Mouse (Mus musculus) heart, embryonic 11.5 days (tissue): ENCODE data around the gene Homer2. TPM values are rescaled to one million over a fixed set of nuclear protein-coding genes. Genes with fewer than 3 reads are reported as not detected.
A peak's percentile ranks its signal among the peaks of the same experiment; 100 is the strongest.

Source experiments
- ATAC-seq: fragments of 200-750 bp; cut with Nextera tagmentation; replicated peaks from 2 replicates; pipeline ENCODE4 v1.8.0; 2017; ENCODE audit warnings: moderate library complexity; ENCODE audit not compliant: insufficient number of reproducible peaks, low FRiP score, low TSS enrichment
- H3K27ac ChIP-seq: fragments of 300-500 bp; sonication (generic); 2 replicates; pipeline ENCODE4 v1.5.1; 2014; ENCODE audit warnings: mild to moderate bottlenecking, low read depth, low read length
- H3K27me3 ChIP-seq: fragments of 300-500 bp; sonication (generic); 2 replicates; pipeline ENCODE4 v1.6.1; 2014; ENCODE audit warnings: mild to moderate bottlenecking, low read length, mixed read lengths; ENCODE audit not compliant: control insufficient read depth, insufficient read depth
- H3K36me3 ChIP-seq: fragments of 300-500 bp; sonication (generic); 2 replicates; pipeline ENCODE4 v1.6.1; 2014; ENCODE audit warnings: mild to moderate bottlenecking, low read length, moderate library complexity, mixed read lengths; ENCODE audit not compliant: control insufficient read depth, insufficient read depth
- H3K4me1 ChIP-seq: fragments of 300-500 bp; sonication (generic); 2 replicates; pipeline ENCODE4 v1.6.1; 2014; ENCODE audit warnings: low read length; ENCODE audit not compliant: control insufficient read depth, insufficient read depth
- H3K4me2 ChIP-seq: fragments of 300-500 bp; sonication (generic); 2 replicates; pipeline ENCODE4 v1.6.1; 2014; ENCODE audit warnings: mild to moderate bottlenecking, moderate library complexity
- H3K4me3 ChIP-seq: fragments of 300-500 bp; sonication (generic); 2 replicates; pipeline ENCODE4 v1.5.1; 2014; ENCODE audit warnings: low read depth, low read length
- H3K9ac ChIP-seq: fragments of 300-500 bp; sonication (generic); 2 replicates; pipeline ENCODE4 v1.6.1; 2014; ENCODE audit warnings: mild to moderate bottlenecking, low read depth, low read length, moderate library complexity
- H3K9me3 ChIP-seq: fragments of 300-500 bp; sonication (generic); replicated peaks from 2 replicates; pipeline ENCODE4 v1.6.1; 2016; ENCODE audit warnings: low read length; ENCODE audit not compliant: control insufficient read depth
- WGBS: fragments of 180-500 bp; shearing (Covaris S2); extraction: QIAGEN DNeasy Blood & Tissue Kit; methylation state at CpG from one replicate; pipeline ENCODE4 v1.1.7; 2014; ENCODE audit not compliant: insufficient replicate concordance; 5-methylcytosine and 5-hydroxymethylcytosine counted together
- polyA plus RNA-seq: library from polyadenylated mRNA; unstranded; fragments of >200 nt; fragmentation: Nextera tagmentation; extraction: Ambion mirVana; gene quantifications from 2 replicates; pipeline ENCODE4 v1.2.1, GENCODE M21; 2014

Homer2 gene
- polyA plus RNA-seq, 1 experiment from 2014 or later = 121 TPM

DNA sequence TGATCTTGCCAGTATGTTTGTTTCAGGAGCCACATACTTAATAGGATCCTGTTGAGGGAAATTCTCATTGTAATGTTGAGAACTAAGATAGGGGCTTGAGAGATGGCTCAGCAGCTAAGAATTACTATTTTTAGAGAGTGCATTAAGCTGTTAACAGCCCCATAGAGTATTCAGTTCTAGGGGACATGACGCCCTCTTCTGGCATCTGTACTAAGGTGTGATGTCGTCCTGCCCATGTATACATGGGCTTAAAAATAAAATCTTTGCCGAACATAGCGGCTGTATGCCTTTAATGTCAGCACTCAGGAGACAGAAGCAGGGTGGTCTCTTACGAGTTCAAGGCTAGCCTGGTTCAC is 136.6 kb downstream of the Homer2 start:
- Histone ChIP-seq H3K27ac (peak overlapping the region; percentile 96; the same call in 1 of the 2 replicates), H3K9ac (no peak overlapping the region), H3K4me2 (peak overlapping the region; percentile 65), H3K4me1 (peaks cover 14% of the 10 kb centered on the region), H3K4me3 (peak overlapping the region; percentile 94), H3K36me3 (no peaks in the 10 kb centered on the region), H3K27me3 (no peaks in the 10 kb centered on the region), H3K9me3 (no peaks in the 10 kb centered on the region)
- WGBS = 2% methylated on average over 5 of the region's 5 CpGs
- ATAC-seq = peak; percentile 19; the same call in 1 of the 2 replicates

DNA sequence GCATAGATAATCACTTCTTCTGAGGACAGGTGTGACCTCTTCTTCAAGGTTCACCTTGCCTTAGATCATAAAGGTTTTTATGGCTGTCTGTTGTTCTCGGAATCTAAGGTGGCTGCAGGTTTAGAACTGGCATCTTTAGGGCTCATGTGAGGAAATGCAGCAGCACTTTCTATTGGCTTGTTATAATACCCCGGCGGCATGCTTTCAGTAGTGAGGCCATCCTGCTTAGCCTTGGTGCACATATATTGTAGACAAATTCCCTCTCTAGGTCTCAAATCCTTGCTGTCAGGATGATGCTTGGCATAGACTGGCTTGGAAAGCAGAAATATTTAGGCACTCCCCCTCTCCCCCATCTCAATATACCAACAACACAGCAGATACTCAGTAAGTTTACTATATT is 137.1 kb downstream of the Homer2 start:
- no peak for ATAC-seq
- 86% methylated on average over 3 of the region's 3 CpGs for WGBS
- peaks cover 14% of the 10 kb centered on the region for H3K4me1 ChIP-seq

DNA sequence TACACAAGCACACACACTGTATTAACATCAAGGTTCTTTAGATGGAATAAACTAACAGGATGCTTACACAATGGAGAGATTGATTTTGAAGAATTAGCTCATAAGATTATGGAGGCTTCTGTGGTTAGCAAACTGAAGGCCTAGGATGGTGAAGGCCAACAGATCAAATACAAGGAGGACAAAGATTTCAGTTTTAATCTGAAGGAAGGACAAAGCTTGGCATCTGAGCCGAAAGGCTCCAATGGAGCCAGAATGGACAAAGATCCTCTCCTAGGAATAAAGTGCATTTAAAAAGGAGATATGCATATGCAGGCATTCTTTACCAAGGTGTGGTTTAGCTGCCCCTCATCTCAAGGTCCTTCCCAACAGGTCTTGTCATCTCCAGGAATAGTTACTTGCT is 137.5 kb downstream of the Homer2 start:
- Histone ChIP-seq H3K4me1 (peaks cover 14% of the 10 kb centered on the region), H3K4me3 (no peak overlapping the region), H3K4me2 (no peak overlapping the region), H3K27me3 (no peaks in the 10 kb centered on the region), H3K9me3 (no peaks in the 10 kb centered on the region), H3K27ac (no peak overlapping the region), H3K36me3 (no peaks in the 10 kb centered on the region), H3K9ac (no peak overlapping the region)
- no peak for ATAC-seq
- 94% methylated on average over 1 of the region's 1 CpGs for WGBS

More for the DNA sequence above, 137.1 kb downstream of the Homer2 start:
- no peak overlapping the region for H3K9ac ChIP-seq
- no peaks in the 10 kb centered on the region for H3K36me3 ChIP-seq
- H3K9me3 ChIP-seq = no peaks in the 10 kb centered on the region
- 0 out of 2 replicates have a peak overlapping the region, but pooled peaks have one; percentile 24 for H3K27ac ChIP-seq
- H3K27me3 ChIP-seq = no peaks in the 10 kb centered on the region
- H3K4me3 ChIP-seq = no peak overlapping the region
- no peak overlapping the region; the same call in 1 of the 2 replicates for H3K4me2 ChIP-seq

GRCm38 (mm10) chr7:81567396-81567795 is 139.9 kb downstream of the Homer2 start:
- H3K4me2 ChIP-seq = peak overlapping the region; percentile 71
- H3K27ac ChIP-seq = peak overlapping the region; percentile 94
- H3K4me3 ChIP-seq = no peak overlapping the region; the same call in 1 of the 2 replicates
- H3K9ac ChIP-seq = peak overlapping the region; percentile 12; the same call in 1 of the 2 replicates
- WGBS = 76% methylated on average over 5 of the region's 5 CpGs
- H3K27me3 ChIP-seq = no peaks in the 10 kb centered on the region
- no peaks in the 10 kb centered on the region for H3K9me3 ChIP-seq
- no peak for ATAC-seq
- no peaks in the 10 kb centered on the region for H3K36me3 ChIP-seq
- peaks cover 16% of the 10 kb centered on the region for H3K4me1 ChIP-seq

- Histone ChIP-seq H3K9ac (peak within 1 kb of the TSS; percentile 79), H3K27me3 (no peaks in the 10 kb centered on the region), H3K4me1 (peaks cover 15% of the 10 kb centered on the region), H3K4me3 (peak within 1 kb of the TSS; percentile 39), H3K36me3 (no peaks in the 10 kb centered on the region), H3K27ac (peak within 1 kb of the TSS; percentile 94), H3K9me3 (no peaks in the 10 kb centered on the region), H3K4me2 (peak within 1 kb of the TSS; percentile 71)
- WGBS = 50% methylated on average over 9 of the region's 9 CpGs
- peak; percentile 44; the same call in 1 of the 2 replicates for ATAC-seq
Measured at GRCm38 (mm10) chr7:81566892-81567291, 140.4 kb downstream of the Homer2 start, which contains the start of gene Fsd2. Fsd2 (minus strand) TSS chr7:81566944.

GRCm38 (mm10) chr7:81566332-81566731 is 141.0 kb downstream of the Homer2 start:
- WGBS = 34% methylated on average over 4 of the region's 4 CpGs
- Histone ChIP-seq H3K4me2 (peak overlapping the region; percentile 71), H3K4me3 (peak overlapping the region; percentile 39), H3K27ac (peak overlapping the region; percentile 94), H3K4me1 (peaks cover 16% of the 10 kb centered on the region), H3K36me3 (no peaks in the 10 kb centered on the region), H3K27me3 (no peaks in the 10 kb centered on the region), H3K9ac (peak overlapping the region; percentile 79), H3K9me3 (no peaks in the 10 kb centered on the region)
- ATAC-seq = no peak

DNA sequence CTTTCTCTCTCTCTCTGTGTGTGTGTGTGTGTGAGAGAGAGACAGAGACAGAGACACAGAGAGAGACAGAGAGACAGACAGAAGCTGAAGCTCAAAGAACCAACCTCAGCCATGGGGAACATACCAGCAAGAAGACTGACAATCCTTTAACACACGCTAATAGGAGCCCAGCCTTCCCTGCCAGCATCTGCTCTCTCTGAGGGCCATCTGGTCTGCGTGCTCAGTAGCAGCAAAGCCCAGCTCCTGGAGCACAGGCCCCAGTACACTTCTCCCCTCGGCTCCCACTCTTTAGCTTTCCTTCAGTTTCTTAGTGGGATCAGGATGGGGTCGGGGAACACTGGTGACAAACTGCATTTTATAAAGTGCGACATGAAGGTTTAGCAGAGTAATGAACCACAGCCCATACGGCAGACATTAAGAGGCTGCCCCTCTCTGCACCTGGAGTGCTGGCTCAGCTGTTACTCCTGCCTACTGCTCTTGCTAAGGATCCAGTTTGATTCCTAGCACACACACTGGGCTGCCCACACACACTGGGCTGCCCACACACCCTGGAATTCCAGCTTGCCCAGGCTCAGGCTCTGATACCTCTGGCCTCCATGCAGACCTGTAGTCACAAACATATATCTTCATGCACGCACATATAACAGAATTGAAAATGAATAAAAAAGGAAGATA is 141.8 kb downstream of the Homer2 start:
- H3K36me3 ChIP-seq = no peaks in the 10 kb centered on the region
- no peak for ATAC-seq
- peak overlapping the region; percentile 94 for H3K27ac ChIP-seq
- H3K9me3 ChIP-seq = no peaks in the 10 kb centered on the region
- WGBS = 48% methylated on average over 7 of the region's 7 CpGs
- H3K4me2 ChIP-seq = peak overlapping the region; percentile 71
- H3K9ac ChIP-seq = peak overlapping the region; percentile 79
- H3K27me3 ChIP-seq = no peaks in the 10 kb centered on the region
- peak overlapping the region; percentile 39 for H3K4me3 ChIP-seq
- peaks cover 22% of the 10 kb centered on the region for H3K4me1 ChIP-seq

DNA sequence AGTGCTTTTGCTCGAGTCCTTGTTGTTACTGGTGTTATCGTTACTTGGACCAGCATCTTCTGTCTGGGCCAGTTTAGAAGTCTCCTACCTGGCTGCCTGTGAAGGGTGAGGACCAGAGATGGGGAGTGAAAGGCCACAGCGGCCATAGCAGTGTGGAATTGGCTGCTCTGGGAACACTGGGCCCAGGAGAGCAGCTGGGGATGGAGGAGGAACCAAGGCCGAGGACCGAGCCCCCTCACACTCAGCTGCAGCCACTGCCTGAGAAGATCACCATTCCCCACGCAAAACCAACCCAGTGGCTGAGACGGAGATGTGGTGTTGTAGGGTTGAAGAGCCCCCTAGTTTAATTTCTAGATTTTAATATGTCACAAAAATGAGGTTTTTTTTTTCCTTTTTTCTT is 142.6 kb downstream of the Homer2 start:
- peaks cover 29% of the 10 kb centered on the region for H3K4me1 ChIP-seq
- no peaks in the 10 kb centered on the region for H3K9me3 ChIP-seq
- no peak for ATAC-seq
- H3K36me3 ChIP-seq = no peaks in the 10 kb centered on the region
- peak overlapping the region; percentile 71 for H3K4me2 ChIP-seq
- 67% methylated on average over 7 of the region's 7 CpGs for WGBS
- peak overlapping the region; percentile 94; the same call in 1 of the 2 replicates for H3K27ac ChIP-seq
- H3K4me3 ChIP-seq = peak overlapping the region; percentile 39
- no peaks in the 10 kb centered on the region for H3K27me3 ChIP-seq
- H3K9ac ChIP-seq = peak overlapping the region; percentile 79; the same call in 1 of the 2 replicates
